Comparison of ENCODE assay signal across 30 mouse cellular contexts in the genomic region with DNA sequence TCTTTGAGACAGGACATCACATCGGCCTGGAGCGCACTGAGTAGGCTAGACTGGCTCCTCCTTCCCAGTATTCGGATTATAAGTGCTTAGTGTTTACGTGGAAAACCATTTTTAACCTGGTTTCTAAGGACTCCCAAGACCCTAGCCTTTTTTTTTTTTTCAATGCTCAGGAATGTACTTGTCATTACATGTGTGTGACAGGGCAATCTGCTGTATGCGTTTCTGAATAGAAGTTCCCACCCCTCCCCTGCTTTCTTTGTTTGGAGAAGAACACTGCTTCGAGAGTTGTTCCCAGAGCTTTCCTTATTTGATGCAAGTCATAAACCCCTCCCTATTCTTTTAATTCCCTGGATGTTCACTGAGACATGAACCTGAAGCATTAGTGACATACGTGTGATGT. TPM values are rescaled to one million over a fixed set of nuclear protein-coding genes. Genes with fewer than 3 reads are reported as not detected.
"Had no signal": no experiment of that assay in that cellular context is flagged by ENCODE, and none has a peak within 500 bp of the region (broad histone marks: within the 10 kb centered on the region; RNA-seq: fewer than 3 reads in every experiment).

No protein-coding gene starts in this region.

- DNase-seq: gastrocnemius, postnatal 14 days; gastrocnemius, postnatal 36 days; heart, adult 2 months; heart, postnatal 14 days; heart, postnatal 36 days; kidney, adult 11 months; kidney, adult 2 months; kidney, adult 9 months; kidney, postnatal 14 days; kidney, postnatal 36 days; layer of hippocampus, adult 9-11 months; layer of hippocampus, postnatal 36 days; left cerebral cortex, postnatal 4 days had no signal

- H3K4me1 ChIP-seq: heart, embryonic 13.5 days; heart, embryonic 15.5 days; hindbrain, embryonic 15.5 days; limb, embryonic 13.5 days; limb, embryonic 15.5 days; liver, embryonic 12.5 days had no signal

- H3K4me2 ChIP-seq: heart, embryonic 11.5 days; heart, embryonic 13.5 days; heart, embryonic 15.5 days; hindbrain, embryonic 13.5 days; hindbrain, embryonic 15.5 days; kidney, embryonic 15.5 days; limb, embryonic 13.5 days; limb, embryonic 15.5 days; liver, embryonic 12.5 days had no signal

- H3K9ac ChIP-seq: heart, embryonic 13.5 days; heart, embryonic 15.5 days; hindbrain, embryonic 13.5 days; hindbrain, embryonic 15.5 days; kidney, embryonic 15.5 days; limb, embryonic 13.5 days; limb, embryonic 15.5 days; liver, embryonic 12.5 days; liver, embryonic 14.5 days had no signal

- H3K36me3 ChIP-seq: heart, embryonic 13.5 days; heart, embryonic 15.5 days; hindbrain, embryonic 13.5 days; hindbrain, embryonic 15.5 days; kidney, embryonic 15.5 days; limb, embryonic 13.5 days; limb, embryonic 15.5 days; liver, embryonic 12.5 days had no signal

- H3K4me3 ChIP-seq: heart, adult 2 months; heart, embryonic 13.5 days; heart, embryonic 15.5 days; hindbrain, embryonic 13.5 days; hindbrain, embryonic 15.5 days; kidney, embryonic 15.5 days; limb, embryonic 13.5 days; limb, embryonic 15.5 days; liver, embryonic 12.5 days had no signal

- ATAC-seq: hindbrain, postnatal 0 days; intestine, embryonic 16.5 days; liver, embryonic 12.5 days had no signal

- H3K9me3 ChIP-seq: heart, embryonic 13.5 days; heart, embryonic 15.5 days; hindbrain, embryonic 13.5 days; hindbrain, embryonic 15.5 days; kidney, embryonic 15.5 days; limb, embryonic 13.5 days; limb, embryonic 15.5 days; liver, embryonic 12.5 days had no signal

- H3K27me3 ChIP-seq: heart, embryonic 13.5 days; heart, embryonic 15.5 days; hindbrain, embryonic 13.5 days; hindbrain, embryonic 15.5 days; kidney, embryonic 15.5 days; liver, embryonic 12.5 days had no signal

- H3K27ac ChIP-seq: heart, adult 2 months; heart, embryonic 13.5 days; heart, embryonic 15.5 days; hindbrain, embryonic 13.5 days; hindbrain, embryonic 15.5 days; hindbrain, postnatal 0 days; kidney, embryonic 15.5 days; kidney, postnatal 0 days; limb, embryonic 13.5 days; limb, embryonic 15.5 days; liver, embryonic 12.5 days; liver, embryonic 14.5 days had no signal

RNA-seq across cellular contexts. Expression of a gene that starts 9.0 kb away (rescaled TPM):
- total RNA-seq: gastrocnemius, adult 18-20 months; gastrocnemius, adult 8-10 months; gastrocnemius, postnatal 36 days; heart, adult 2 months; heart, postnatal 36 days; hematopoietic stem cell, adult 5-6 weeks had no signal
- polyA plus RNA-seq: heart, embryonic 11.5 days; heart, embryonic 13.5 days; limb, embryonic 11.5 days had no signal
